22 mouse cellular contexts compared by ENCODE assay signal in the genomic region with DNA sequence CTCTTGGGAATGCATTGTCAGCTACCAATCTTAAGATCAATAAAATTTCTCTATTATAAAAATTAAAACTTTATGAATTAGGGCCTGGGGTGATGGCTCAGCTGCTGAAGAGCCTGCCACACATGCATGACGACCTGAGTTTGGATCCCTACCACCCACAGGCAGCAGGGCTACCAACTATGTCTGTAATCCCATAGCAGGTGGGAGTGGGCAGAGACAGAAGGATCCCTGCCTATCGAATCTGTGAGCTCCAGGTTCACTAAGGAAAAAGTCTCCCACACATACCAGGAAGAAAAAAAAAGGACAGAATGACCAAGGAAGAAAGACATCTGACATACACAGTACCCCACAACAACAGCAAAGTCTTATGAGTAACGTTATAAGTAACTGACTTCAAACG. TPM values are rescaled to one million over a fixed set of nuclear protein-coding genes. Genes with fewer than 3 reads are reported as not detected.
DNase-seq lines count a peak whose midpoint lies in the region; ATAC-seq and TF ChIP-seq lines count a peak whose summit lies in the region.
"Had no signal": no experiment of that assay in that cellular context is flagged by ENCODE, and none has a peak within 500 bp of the region (broad histone marks: within the 10 kb centered on the region; RNA-seq: fewer than 3 reads in every experiment).

No protein-coding gene starts in this region.

- H3K27me3 ChIP-seq in lung, embryonic 15.5 days = no peaks in the 10 kb centered on the region
- no peaks in the 10 kb centered on the region for H3K27me3 ChIP-seq in kidney, adult 2 months (replicated peaks; ENCODE audit: control insufficient read depth, insufficient read depth, low read length)
- H3K27me3 ChIP-seq: embryonic facial prominence, embryonic 13.5 days; embryonic facial prominence, embryonic 15.5 days; forebrain, embryonic 13.5 days; forebrain, embryonic 15.5 days had no signal

- no peak overlapping the region for H3K9ac ChIP-seq in lung, embryonic 15.5 days
- H3K9ac ChIP-seq: embryonic facial prominence, embryonic 13.5 days; embryonic facial prominence, embryonic 15.5 days; forebrain, embryonic 13.5 days; forebrain, embryonic 15.5 days; forebrain, postnatal 0 days had no signal

- H3K4me1 ChIP-seq in lung, embryonic 15.5 days = no peaks in the 10 kb centered on the region
- peaks cover 7% of the 10 kb centered on the region; the same call in 1 of the 2 replicates for H3K4me1 ChIP-seq in kidney, adult 2 months (ENCODE audit: control insufficient read depth, insufficient read depth, low read length)
- H3K4me1 ChIP-seq: embryonic facial prominence, embryonic 13.5 days; embryonic facial prominence, embryonic 15.5 days; forebrain, embryonic 13.5 days; forebrain, embryonic 15.5 days had no signal

- H3K36me3 ChIP-seq in lung, embryonic 15.5 days = peaks cover 24% of the 10 kb centered on the region
- peaks cover 9% of the 10 kb centered on the region for H3K36me3 ChIP-seq in kidney, adult 2 months (ENCODE audit: control insufficient read depth, insufficient read depth, low read length)

- TF ChIP-seq CTCF in layer of hippocampus, adult 2 months (conservative IDR thresholded peaks at IDR 0.05) = no peak
- TF ChIP-seq CTCF in kidney, adult 2 months (conservative IDR thresholded peaks at IDR 0.05; ENCODE audit: insufficient read depth, insufficient read length, low read depth, low read length) = no peak

- H3K9me3 ChIP-seq in lung, embryonic 15.5 days = no peaks in the 10 kb centered on the region
- H3K9me3 ChIP-seq: embryonic facial prominence, embryonic 13.5 days; embryonic facial prominence, embryonic 15.5 days; forebrain, embryonic 13.5 days; forebrain, embryonic 15.5 days had no signal

- H3K4me2 ChIP-seq in lung, embryonic 15.5 days = no peak overlapping the region
- H3K4me2 ChIP-seq: embryonic facial prominence, embryonic 13.5 days; embryonic facial prominence, embryonic 15.5 days; forebrain, embryonic 13.5 days; forebrain, embryonic 15.5 days had no signal

- TF ChIP-seq POLR2A in kidney, adult 2 months (IDR thresholded peaks at IDR 0.05; ENCODE audit: low read depth, low read length) = no peak

- no peak overlapping the region for H3K27ac ChIP-seq in layer of hippocampus, adult 2 months
- peak overlapping the region; percentile 6; the same call in 1 of the 2 replicates for H3K27ac ChIP-seq in lung, embryonic 15.5 days
- H3K27ac ChIP-seq in kidney, adult 2 months (ENCODE audit: insufficient read depth, low read depth, low read length) = no peak overlapping the region
- H3K27ac ChIP-seq: embryonic facial prominence, embryonic 13.5 days; embryonic facial prominence, embryonic 15.5 days; forebrain, embryonic 13.5 days; forebrain, embryonic 15.5 days had no signal

- 67% methylated on average over 4 of the region's 4 CpGs for WGBS in lung, embryonic 15.5 days
- WGBS in kidney, adult 2 months = 73% methylated on average over 4 of the region's 4 CpGs

- H3K4me3 ChIP-seq in layer of hippocampus, adult 2 months = no peak overlapping the region
- no peak overlapping the region for H3K4me3 ChIP-seq in lung, embryonic 15.5 days
- H3K4me3 ChIP-seq in kidney, adult 2 months (ENCODE audit: insufficient read depth, low read depth, low read length) = no peak overlapping the region
- H3K4me3 ChIP-seq: embryonic facial prominence, embryonic 13.5 days; embryonic facial prominence, embryonic 15.5 days; forebrain, embryonic 13.5 days; forebrain, embryonic 15.5 days had no signal

- peak; percentile 6 to 32 for DNase-seq in layer of hippocampus, adult 2 months (ENCODE audit: low spot score in 2 of 2)
- no peak for DNase-seq in layer of hippocampus, adult 9-10 months (ENCODE audit: low spot score)
- DNase-seq in lung, adult 18-20 months = no peak
- no peak for DNase-seq in adrenal gland, adult 2 months
- DNase-seq in kidney, adult 2 months = no peak
- DNase-seq: adrenal gland, adult 8-10 months; adrenal gland, postnatal 14 days; adrenal gland, postnatal 36 days; cerebellum, adult 11 months; cerebellum, adult 18-20 months; cerebellum, adult 8-10 months; cerebellum, adult 9-11 months; cerebellum, postnatal 14 days; cerebellum, postnatal 36 days; embryo, embryonic 11 days; forebrain, postnatal 0 days had no signal

- ATAC-seq in lung, embryonic 15.5 days (ENCODE audit: borderline replicate concordance, extremely low read depth, low FRiP score, low TSS enrichment) = no peak
- 0 out of 2 replicates have a peak, but pooled peaks have one; percentile 14 for ATAC-seq in erythroblast, adult 5-6 weeks (replicated peaks; ENCODE audit: low FRiP score, poor library complexity, severe bottlenecking)
- ATAC-seq: forebrain, embryonic 13.5 days; forebrain, embryonic 15.5 days; forebrain, postnatal 0 days had no signal

RNA-seq across cellular contexts. Expression of a gene that starts 25.2 kb away (rescaled TPM):
- total RNA-seq in layer of hippocampus, adult 2 months (2021) = 10 to 100 TPM; 12.5 to 14.0 TPM
- 2.2 and 2.5 TPM in 2 replicates for polyA plus RNA-seq in lung, embryonic 15.5 days (2015; fragmentation: Nextera tagmentation; extraction: Ambion mirVana)
- 20.7 and 20.9 TPM in 2 replicates for total RNA-seq in erythroblast, adult 5-6 weeks (2015; ENCODE audit: low replicate concordance)
- 48.6 and 48.8 TPM in 2 replicates for total RNA-seq in erythroblast, adult 5-6 weeks (2017; ENCODE audit: low replicate concordance)
- 10 to 100 TPM; 12.9 to 15.0 TPM for total RNA-seq in adrenal gland, adult 2 months (2021)
- polyA plus RNA-seq in adrenal gland, adult 2 months (2012; rRNA removed) = 0.33 and 0.39 TPM in 2 replicates
- polyA plus RNA-seq in kidney, adult 2 months (2012; rRNA removed) = 1.3 and 1.4 TPM in 2 replicates

Comparison
In these comparisons a context has a peak if more than half of its experiments do, and no peak if none do; other contexts are left out.
1. DNase-seq: peak in layer of hippocampus, adult 2 months (2 of 2); none in layer of hippocampus, adult 9-10 months (single experiment), lung, adult 18-20 months (0 of 2), adrenal gland, adult 2 months (single experiment) and kidney, adult 2 months (single experiment).